Mouse (Mus musculus) testis, adult 2 months (tissue): Measurements from ENCODE around the gene Zfp941.

Source experiments
- CTCF ChIP-seq: fragments of 200-500 bp; IDR thresholded peaks from 2 replicates; pipeline ENCODE4 v1.5.1; 2012; ENCODE audit warnings: low read depth, mild to moderate bottlenecking, inconsistent platforms, low read length, moderate library complexity; ENCODE audit not compliant: control insufficient read depth, insufficient read depth, insufficient replicate concordance
- POLR2A ChIP-seq: fragments of 200-500 bp; IDR thresholded peaks from 2 replicates; pipeline ENCODE4 v1.6.1; 2012; ENCODE audit warnings: low read depth, mild to moderate bottlenecking, inconsistent platforms, low read length, moderate library complexity; ENCODE audit not compliant: control insufficient read depth

DNA sequence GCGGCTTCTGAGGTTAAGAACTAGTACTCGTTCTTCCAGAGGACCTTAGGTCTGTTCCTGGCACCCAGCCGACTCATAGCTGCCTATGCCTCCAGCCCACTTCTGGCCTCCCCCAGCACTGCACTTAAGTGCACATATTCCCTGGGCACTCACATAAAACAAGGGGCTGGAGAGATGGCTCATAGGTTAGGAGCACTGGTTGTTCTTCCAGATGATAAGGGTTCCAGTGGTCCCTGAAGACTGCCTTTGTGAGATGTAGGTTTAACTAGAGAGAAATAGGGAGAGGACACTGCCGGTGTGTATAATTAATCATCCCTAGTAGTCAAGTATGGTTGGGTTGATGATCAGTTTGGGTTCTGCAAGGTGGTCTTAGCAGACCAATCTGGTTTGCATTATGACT, 753 bp upstream of the Zfp941 start:
- TF ChIP-seq POLR2A (no peak), CTCF (no peak)
